ENCODE assay signal across 8 mouse cellular contexts in the genomic region with DNA sequence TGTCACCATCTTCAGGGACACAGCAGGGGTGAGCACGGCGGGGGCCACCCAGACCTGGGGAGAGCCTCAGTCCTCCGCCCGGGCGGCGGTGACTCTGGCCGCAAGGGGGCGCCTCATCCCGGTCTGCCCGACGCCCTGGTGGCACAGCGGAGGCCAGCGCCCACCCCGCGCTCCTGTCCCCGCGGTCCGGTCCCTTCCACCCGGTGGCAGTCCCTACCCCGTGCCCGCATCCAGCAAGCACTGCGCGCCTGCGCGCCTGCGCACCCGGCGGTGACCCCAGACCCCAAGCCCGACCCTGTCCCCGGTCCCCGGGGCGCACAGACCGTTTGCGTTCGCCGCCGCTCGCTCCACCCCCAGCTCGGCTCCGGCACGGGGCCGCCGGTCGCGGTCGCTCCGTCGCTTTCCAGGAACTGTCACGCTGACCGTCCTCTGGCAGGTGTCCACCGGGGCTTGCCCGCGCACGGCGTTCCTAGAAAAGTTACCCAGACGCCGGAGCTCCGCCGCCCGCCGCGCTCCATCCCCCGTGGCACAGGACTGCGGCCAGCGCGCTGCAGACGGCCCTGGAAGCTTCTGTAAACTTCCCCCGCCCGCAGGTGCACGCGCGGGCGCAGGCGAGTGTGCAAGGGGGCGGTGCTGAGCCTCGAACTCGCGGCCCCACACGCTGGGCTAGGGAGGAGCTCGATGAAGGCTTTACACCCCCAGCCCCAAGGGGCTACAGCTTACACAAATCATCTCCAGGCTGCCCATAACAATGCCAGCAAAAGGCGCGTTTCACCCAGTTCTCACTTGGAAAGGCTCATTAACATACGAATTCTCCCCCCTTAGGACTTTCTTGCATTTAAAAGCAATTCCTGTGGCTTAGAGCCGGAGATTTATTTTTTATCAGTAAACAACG.
DNase-seq lines count a peak whose midpoint lies in the region; ATAC-seq and TF ChIP-seq lines count a peak whose summit lies in the region.

No protein-coding gene starts in this region.

- intact Hi-C loops in left cerebral cortex, adult 2 months (cut with DNase I) = loop anchor here (2.0 to 10.0 kb wide), 3 partner anchors 73 to 694 kb away; no protein-coding TSS in a partner anchor

- peak overlapping the region; percentile 73 for H3K4me3 ChIP-seq in hindbrain, embryonic 13.5 days
- peak overlapping the region; percentile 63 for H3K4me3 ChIP-seq in left cerebral cortex, adult 2 months
- peak overlapping the region; percentile 28; the same call in 1 of the 2 replicates for H3K4me3 ChIP-seq in macrophage (ENCODE audit: inconsistent target)

- peak overlapping the region; percentile 78 for H3K9ac ChIP-seq in hindbrain, embryonic 13.5 days

- no peaks in the 10 kb centered on the region for H3K36me3 ChIP-seq in hindbrain, embryonic 13.5 days
- no peaks in the 10 kb centered on the region for H3K36me3 ChIP-seq in macrophage (ENCODE audit: inconsistent target)

- H3K4me1 ChIP-seq in hindbrain, embryonic 13.5 days (replicated peaks) = peaks cover 33% of the 10 kb centered on the region

- peak; percentile 86 for TF ChIP-seq CTCF in left cerebral cortex, adult 2 months (IDR thresholded peaks at IDR 0.05)

- H3K79me2 ChIP-seq in macrophage (ENCODE audit: inconsistent target) = no peaks in the 10 kb centered on the region

- H3K27ac ChIP-seq in hindbrain, embryonic 13.5 days = peak overlapping the region; percentile 55
- peak overlapping the region; percentile 89 for H3K27ac ChIP-seq in left cerebral cortex, adult 2 months
- H3K27ac ChIP-seq in macrophage = no peak overlapping the region

- ATAC-seq in hindbrain, embryonic 13.5 days (ENCODE audit: low FRiP score) = peak; percentile 91

- DNase-seq in ZHBTc4 (ENCODE audit: low read depth, low spot score) = peak; percentile 85
- peak; percentile 82 to 84 for DNase-seq in cerebellum, postnatal 14 days
- peak; percentile 43 to 66 for DNase-seq in frontal cortex, postnatal 25 days (ENCODE audit: low spot score in 2 of 2)
- DNase-seq in left cerebral cortex, adult 2 months (ENCODE audit: extremely low spot score in 1 of 2, low spot score in 2 of 2) = peak; percentile 75 to 82
- peak; percentile 87 for DNase-seq in retina, postnatal 1 day
- peak; percentile 97 for DNase-seq in thymus, postnatal 4 days

- peak overlapping the region; percentile 96 for H3K4me2 ChIP-seq in hindbrain, embryonic 13.5 days

- WGBS in hindbrain, embryonic 13.5 days = under 1% methylated on average over 84 of the region's 85 CpGs
- 2% methylated on average over 77 of the region's 85 CpGs for WGBS in macrophage (ENCODE audit: missing documents)

- peaks cover 82% of the 10 kb centered on the region for H3K27me3 ChIP-seq in hindbrain, embryonic 13.5 days

- H3K9me3 ChIP-seq in hindbrain, embryonic 13.5 days = no peaks in the 10 kb centered on the region
